Mouse (Mus musculus) heart, adult 2 months (tissue): ENCODE measurements around the gene Hdac4.

ENCODE experiments used
- CTCF ChIP-seq: fragments of 200-600 bp; IDR thresholded peaks from 2 replicates; pipeline ENCODE4 v1.8.1; 2022; ENCODE audit warnings: antibody characterized with exemption, mild to moderate bottlenecking, moderate library complexity
- EP300 ChIP-seq: fragments of 200-500 bp; IDR thresholded peaks from 2 replicates; pipeline ENCODE4 v1.6.1; 2011; ENCODE audit warnings: low read depth, low read length, control low read depth; ENCODE audit not compliant: insufficient read depth
- POLR2A ChIP-seq: fragments of 200-500 bp; IDR thresholded peaks from 2 replicates; pipeline ENCODE4 v1.6.1; 2011; ENCODE audit warnings: mild to moderate bottlenecking, low read depth, low read length, control low read depth; ENCODE audit not compliant: insufficient read depth

- TF ChIP-seq CTCF (no peak), POLR2A (no peak), EP300 (no peak)
Observed at GRCm38 (mm10) chr1:91984507-91984906, 211.0 kb downstream of the Hdac4 start.
